Mouse (Mus musculus) cerebellum, adult (tissue): ENCODE measurements around the gene Slc31a2.
A peak's percentile ranks its signal among the peaks of the same experiment; 100 is the strongest.

Experiments
- ATAC-seq: cut with Nextera tagmentation; 2 replicates; pipeline ENCODE4 v1.9.2; 2017; ENCODE audit warnings: mild to moderate bottlenecking, moderate library complexity, mixed read lengths; ENCODE audit not compliant: insufficient number of reproducible peaks, low FRiP score, low TSS enrichment

The Slc31a2 gene

DNA sequence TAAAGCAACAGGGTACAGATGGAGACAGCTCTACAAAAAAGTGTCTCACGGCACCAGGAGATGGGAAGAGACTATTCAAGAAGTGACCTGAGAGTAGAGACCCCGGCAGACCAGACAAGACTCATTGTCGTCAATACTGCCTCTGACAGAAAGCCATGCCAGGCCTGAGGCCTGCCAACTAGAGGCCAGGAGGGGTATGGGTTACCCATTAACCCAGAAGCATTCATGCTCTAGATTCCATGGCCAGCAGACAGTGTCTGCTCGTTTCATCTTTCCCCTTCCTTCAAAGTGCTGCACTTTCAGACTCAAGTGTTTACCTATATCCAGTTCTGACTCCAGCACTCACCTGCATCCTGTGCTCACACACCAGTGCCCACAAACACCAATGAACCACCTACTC lies 15.7 kb downstream of the Slc31a2 start:
- ATAC-seq, result no peak

DNA sequence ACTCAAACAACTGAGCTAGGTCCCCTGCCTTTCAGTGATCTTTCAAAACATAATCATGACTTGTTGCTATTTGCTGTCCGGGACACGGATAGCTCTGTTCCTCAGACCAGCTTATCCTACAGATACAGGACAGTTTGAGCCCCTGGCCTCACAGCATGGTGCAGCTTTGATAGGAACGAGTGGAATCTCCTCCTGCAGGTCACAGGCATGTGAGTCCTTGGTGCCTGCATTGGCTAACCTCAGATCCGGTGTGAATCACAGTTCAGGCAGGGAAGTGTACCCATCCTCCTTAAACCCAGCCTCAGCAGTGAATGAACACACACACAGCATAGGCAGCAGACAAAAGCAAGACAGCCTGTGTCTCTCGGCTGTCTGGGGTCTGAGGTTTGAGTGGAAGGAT lies 19.0 kb downstream of the Slc31a2 start:
- no peak for ATAC-seq

DNA sequence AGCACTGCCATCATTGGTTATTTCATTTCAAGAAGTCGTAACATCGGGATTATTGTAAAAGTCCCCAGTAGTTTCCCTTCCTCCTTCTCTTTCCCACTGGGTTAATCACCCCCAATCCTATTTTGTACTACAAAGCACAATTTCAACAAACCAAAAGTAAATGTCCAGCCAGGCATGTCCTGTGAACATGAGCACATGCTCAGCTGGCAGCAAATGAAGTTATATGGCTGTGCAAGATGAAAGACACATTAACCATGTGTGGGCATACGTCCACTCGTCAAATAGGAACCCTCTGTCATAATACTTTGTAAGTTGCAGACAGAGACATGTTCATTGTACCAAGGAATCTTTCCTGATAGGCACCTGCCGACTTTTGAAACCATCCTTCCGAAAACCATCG lies 20.6 kb downstream of the Slc31a2 start:
- ATAC-seq, result no peak

DNA sequence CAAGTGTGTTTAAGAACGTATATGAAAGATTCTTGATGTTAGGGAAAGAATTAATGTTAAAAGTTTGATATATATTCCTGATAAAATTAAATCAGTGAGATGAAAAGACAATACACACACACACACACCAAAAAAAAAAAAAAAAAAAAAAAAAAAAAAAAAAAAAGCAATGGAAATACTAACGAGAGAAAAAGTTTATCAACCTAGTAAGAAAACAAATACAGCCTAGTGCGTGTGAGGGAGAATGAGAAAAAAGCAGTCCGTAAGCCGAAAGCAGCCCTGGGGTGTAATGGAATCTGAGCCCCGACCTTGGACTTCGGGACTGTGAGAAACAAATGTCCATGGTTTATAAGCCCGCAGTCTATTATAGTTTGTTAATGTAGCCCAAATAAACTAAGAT lies 23.2 kb downstream of the Slc31a2 start:
- no peak for ATAC-seq

DNA sequence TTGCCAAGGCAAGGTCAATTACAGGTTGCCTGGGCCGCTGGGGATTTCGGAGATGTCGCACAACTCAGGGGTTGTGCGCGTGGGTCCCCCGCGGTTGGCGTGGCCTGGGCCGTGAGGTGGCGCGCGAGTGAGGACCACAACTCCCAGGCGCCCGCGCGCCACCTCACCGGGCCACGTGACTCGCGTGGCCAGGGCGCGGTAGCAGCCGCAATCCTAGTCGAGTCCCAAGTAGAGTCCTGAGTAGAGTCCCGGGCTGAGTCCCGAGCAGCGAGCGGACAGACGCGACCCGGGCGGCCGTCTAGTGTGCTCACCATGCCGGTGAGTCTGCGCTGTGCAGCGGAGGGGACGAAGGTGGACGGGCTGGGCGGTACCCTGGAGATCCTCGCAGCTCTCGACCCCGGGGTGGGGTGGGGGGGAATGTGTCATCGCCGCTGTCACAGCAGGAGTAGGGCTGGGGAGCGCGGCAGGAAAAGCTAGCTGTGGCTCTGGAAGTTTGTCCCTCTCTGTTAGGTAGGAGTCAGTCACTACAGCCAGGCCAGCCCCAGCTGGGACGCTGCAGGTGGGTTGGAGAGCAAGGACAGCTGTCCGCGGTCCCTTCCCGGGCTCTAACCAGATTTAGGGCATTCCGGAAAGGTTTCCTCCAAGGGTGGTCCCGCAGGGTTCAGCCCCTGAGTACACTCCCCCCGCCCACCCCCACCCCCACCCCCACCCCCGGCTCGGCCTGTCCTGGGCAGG lies 24.1 kb downstream of the Slc31a2 start:
- ATAC-seq, result peak; percentile 91

DNA sequence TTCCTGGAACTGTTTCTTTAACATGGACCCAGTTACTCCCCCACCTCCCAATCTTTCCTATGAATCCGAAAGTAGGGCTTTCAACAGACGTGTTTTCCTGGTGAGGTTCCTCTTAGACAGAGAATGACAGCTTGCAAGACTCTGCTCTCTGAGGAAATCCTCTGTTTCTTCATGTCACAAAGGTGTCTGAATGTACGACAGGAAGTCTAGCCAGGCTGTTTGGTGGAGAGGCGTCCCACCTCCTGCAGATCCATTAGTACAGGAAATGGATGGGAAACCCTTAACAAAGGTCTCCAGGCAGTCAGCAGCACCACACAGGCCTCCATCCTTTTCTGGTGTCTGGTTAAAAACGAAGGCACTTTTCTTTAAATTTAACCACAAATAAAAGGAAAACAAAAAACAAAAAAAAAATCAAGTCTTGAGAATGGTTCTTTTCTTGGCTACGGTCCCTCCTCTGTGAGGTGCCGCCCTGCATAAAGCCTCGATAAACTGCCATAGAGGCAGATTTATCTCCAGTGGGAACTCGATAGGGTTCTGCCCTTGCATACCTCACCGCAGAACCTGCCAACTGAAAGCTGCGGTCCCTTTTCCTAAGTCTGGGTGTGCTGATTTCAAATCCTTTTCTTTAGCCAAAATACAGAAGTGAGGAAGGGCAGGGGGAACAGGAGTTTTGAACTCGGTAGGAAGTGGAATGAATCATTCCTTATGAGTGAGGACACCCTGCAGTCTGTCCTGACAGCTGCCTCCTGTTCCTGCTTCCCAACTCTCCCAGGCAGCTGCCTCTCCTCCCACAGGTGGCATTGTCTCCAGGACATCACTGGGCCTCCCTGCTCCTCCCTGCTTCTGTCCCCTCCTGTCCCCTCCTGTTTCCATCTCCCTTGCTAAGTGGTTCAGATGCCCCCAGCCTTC lies 24.9 kb downstream of the Slc31a2 start:
- ATAC-seq, result no peak

DNA sequence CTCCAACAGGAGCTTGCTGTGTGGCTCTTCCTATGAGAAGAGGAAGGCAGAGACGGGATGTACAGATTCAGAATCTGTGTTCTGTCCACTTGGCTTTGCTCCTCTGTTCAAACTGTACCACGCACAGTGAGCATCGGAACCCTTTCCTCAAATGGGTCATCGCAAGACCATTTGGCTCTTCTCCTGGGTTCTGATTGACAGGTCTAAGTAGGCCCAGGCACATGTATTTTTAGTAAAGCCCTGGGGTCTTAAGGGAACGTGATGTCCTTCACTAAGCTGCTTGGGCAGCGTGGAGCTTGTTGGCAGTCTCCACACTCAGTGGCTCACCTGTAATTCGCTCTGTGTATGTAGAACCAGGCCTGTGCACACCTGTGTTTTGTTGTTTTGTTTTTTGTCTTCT lies 26.9 kb downstream of the Slc31a2 start:
- no peak for ATAC-seq

DNA sequence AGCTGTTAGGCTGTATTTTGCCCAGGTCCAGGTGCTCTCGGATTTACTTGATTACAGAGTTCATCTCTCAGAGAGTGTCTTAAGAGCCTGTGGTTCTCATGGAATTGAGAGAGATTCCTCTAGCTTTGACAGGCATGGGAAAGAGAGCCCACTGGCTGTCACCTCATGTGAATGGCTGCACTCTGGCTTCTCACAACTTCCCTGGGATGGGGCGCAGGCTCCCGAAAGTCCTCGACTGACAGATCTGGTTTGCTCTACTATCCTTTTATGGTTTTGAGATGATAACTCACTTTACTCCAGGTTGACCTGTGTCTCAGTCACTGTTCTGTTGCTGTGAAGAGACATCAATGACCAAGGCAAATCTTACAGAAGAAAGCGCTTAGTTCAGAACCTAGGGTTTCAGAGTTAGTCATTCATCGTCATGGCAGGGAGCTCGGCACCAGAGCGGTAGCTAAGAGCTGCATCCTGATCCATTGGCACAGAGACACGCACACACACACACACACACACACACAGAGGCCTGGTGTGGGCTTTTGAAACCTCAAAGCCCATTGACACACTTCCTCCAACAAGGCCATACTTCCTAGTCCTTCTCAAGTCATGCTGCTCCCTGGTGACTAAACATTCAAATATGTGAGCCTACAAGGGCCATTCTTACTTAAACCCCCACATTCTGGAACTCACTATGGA lies 28.6 kb downstream of the Slc31a2 start:
- ATAC-seq, result no peak

DNA sequence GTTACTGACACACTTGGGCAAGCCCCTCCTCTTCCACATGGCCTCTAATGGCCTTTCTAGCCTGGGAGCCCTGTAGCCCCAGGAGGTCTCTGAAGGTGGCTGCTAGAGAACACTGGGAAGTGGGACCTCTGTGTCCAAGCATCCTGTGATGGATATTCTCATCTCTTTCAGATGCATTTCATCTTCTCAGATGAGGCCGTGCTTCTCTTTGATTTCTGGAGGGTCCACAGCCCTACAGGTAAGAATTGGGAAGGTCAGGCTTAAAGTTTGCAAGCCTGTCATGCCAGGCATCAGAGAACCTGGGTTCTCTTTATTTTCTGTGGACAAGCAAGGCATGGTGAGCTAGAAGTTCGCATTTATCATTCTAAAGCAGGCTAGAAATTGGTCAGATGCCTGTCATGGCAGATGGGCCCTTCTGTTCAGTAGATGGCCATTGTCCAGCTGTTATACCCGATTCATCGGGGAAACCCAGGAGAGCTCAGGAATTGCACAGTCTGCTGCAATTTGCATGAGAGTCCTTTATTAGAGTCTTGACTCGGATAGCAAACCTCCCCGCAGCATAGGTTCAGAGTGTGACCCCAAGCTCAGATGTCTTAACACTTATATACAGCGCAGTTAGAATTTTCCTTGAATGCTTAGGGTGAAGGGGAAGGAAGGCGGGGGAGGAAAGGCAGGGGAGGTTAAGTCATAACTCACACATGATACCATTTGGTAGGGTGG lies 30.3 kb downstream of the Slc31a2 start:
- no peak for ATAC-seq

DNA sequence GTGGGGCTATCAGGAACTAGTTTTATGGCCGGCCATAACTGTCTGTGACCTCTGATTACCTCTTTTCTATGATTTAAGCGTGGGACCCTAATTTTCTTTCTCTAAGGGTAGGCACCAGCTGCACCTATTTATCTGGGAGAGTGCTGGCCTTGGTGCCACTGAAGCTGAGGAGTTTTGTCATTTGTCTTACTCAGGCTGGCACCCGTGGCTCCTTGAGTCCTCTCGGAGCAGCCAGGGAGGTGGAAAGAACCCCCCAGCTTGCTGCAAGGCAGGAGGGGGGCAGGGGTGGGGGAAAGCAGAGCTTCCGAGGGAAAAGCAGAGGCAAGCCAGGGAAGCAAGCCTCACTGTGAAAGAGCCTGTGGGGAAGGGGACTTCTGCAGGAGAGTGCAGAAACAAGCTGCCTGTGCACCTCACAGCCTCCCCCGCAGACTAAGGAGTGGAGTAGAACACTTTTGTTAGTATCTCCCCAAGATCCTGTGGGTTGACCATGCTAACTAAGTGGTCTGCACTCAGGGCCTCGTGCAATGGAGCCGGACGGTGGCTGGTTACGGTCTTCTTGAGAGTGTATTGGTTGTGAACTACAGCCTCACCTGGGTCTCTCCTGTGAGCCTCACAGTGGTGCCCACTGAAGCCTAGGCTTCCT lies 31.0 kb downstream of the Slc31a2 start:
- no peak for ATAC-seq

DNA sequence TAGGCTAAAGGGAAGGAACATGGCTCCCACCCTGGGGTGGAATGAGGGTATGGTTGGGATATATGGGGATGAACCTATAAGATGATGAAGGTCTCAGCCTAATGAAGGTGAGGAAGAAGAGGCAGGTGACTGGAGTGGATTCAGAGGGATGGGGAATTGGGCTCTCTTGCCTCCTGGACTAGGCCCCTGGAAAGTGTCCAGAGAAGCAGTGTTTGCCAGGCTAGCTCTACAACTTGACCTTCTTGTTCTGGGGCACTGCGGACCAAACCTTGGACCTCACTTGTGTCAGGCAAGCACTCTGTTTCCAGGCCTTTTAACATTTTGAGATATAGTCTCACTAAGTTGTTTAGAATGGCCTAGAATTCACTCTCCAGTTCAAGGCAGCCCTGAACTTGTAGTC lies 32.4 kb downstream of the Slc31a2 start:
- no peak for ATAC-seq

DNA sequence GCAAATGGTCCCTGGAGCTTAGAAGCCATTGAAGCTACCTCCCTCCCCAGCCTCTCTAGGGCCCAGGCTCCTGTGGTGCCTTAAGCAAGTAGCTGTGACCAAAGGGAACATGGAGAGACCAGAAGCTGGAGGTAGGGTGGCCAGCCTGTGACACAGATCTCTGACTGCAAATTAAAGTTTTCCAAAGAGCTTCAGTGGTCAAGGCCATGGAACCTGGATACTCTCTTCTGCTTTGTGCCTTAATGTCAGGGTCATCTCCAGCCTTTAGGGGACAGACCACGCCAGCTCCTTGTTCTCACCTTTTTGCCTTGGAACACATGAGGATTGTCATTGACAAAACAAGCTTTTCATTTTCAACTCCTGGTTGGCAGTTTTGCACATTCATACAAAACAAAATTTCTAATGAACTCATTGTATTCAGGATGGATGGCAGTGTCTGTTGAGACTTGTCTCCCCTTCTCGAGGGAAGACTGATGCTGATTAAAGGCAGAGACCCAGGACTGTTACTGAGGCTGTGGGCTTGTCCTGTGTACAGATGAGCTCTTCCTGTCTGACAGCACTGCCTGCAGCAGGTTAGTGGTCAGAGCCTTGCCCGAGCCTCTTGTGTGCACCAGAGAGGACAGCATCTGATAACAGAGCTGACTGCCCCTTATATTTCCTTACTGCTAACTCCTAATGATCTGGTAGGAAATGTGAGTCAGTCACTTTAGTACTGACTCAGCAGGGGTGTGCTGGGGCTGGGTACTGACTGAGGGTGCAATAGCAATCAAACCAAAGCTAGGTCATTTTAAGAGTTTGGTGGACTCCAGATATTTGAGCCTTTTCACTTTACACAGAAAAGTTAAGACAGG lies 35.1 kb downstream of the Slc31a2 start:
- ATAC-seq, result no peak

DNA sequence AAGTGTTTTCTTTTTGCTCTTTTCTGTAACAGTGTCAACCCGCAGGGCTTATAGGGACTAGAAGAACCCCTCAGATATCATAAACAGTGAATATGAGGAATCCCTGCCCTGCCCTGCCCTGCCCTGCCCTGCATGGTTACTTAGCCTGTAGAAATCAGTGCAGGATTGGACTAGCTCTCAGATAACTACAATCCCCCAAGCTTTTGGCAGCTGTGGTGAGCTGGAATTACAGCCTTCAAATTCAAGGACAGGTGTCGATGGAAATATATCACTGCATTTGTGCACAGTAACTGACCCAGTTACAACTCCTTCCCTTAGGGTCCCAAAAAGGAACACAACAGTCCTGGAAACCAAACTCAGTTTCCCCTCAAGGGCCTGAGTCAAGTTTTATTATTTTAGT lies 37.6 kb downstream of the Slc31a2 start:
- no peak for ATAC-seq

DNA sequence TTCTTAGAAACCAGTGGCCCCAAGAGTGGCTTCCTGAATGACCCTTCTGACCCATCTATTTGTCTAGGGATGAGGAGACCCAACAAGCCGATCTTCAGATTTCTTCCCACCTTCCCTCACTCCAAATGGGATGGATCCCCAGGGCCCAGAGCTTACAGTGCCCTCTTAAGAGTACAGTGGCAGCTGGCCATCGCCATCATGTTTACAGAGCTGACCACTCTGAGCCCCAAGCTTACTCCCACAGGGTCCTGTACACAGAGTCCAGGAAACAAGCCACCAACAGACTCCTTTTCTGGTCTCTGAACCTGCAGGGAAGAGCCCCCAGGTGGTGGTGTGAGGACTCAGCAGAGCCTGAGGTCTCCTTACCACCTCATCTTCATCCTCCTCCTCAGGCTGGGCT lies 40.4 kb downstream of the Slc31a2 start:
- ATAC-seq, result no peak

DNA sequence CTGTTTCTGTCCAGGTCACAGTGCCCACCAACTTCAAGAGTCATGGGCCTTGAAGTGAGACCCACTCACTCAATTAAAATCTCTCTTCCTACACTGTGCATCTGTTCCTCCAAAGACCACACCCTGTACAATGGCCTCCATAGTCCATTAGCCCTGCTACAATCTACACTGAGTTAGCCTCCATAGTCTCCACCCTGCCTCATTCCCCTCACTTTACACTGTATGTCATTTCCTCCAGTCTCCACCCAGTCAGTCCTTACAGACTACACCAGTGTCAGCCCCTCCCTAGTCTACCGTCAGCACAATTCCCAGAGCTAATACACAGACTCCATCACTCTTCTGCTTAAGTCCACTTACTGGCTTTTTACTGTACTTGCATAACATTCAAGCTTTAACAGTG lies 40.9 kb downstream of the Slc31a2 start:
- ATAC-seq, result no peak

DNA sequence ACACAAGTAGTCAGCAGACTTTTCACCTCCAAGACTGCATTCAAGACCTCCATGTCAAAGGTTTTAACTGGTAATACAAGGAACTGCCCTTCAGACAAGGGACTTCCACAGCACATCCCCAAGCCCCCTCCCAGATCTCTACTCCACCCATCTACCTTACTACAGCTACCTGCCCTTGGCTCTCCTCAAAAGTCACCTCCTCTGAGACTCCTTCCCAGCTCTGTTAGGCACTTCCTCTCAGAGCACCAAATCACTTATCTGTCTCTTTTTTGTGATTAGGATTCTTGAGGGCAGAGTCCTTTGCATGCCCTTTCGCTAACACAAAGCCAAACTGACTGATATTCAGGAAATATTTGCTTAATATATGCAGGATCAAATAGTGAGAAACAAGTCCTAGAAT lies 43.9 kb downstream of the Slc31a2 start:
- no peak for ATAC-seq

DNA sequence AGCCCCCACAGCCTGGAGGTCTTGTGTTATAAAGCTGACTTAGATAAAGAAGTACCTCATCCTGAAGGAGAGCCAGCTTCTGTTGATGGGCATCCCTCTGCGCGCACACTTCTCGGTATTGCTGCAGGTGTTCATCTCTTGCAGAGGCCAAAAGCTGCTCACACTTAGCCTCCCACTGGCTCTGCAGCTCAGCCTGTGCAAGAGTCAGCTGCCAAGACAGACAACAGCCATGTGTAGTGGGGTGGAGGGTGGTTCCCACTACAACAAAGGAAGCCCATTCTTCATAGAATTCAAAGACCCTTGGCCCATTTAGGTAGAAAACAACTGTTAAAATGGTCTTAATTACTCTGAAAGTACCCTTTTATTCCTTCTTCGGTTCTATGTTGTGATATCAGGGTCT lies 44.5 kb downstream of the Slc31a2 start:
- no peak for ATAC-seq

DNA sequence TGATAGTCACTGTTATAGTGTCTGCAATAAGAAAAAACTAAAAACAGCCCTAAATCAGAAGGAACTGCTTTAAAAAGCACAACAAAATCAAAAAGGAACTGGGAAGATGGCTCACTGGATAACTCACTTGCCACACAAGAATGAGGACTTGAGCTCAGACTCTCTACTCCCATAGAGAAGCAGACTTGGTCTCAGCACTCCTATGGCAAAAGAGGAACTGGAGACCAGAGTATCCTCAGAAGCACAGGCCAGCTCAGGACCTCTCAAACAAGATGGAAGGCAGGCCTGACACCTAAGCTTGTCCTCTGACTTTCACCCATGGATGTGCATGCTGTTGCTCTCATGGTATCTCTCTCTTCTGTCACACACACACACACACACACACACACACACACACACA lies 46.0 kb downstream of the Slc31a2 start:
- ATAC-seq, result no peak

DNA sequence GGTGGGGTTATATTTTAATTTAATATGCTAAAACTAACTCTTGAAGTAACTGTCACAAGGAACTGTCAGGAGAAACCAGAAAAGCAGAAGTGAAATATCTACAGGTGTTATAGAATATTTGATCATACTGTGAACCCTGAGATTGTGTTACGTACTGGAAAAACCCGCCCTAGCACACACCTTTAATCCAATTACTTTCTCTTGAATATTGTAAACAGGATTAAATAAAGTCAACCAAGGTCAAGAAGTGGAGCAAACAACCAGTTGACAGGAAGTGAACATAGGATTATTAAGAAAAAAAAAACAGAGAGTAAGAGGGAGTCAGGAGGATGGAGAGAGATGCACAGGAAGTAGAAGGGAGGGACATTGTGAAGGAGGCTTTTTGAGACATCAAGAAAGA lies 50.5 kb downstream of the Slc31a2 start:
- ATAC-seq, result no peak
